ENCODE assay signal across 8 mouse cellular contexts in genomic region chr1:191025016-191026012, GRCm38 (mm10). TPM values are rescaled to one million over a fixed set of nuclear protein-coding genes. Genes with fewer than 3 reads are reported as not detected.
DNase-seq lines count a peak whose midpoint lies in the region; ATAC-seq lines count a peak whose summit lies in the region.

No protein-coding gene starts in this region.

- H3K4me3 ChIP-seq in intestine, embryonic 16.5 days (ENCODE audit: low read length), result peak overlapping the region; percentile 82
- H3K4me3 ChIP-seq in limb, embryonic 15.5 days, result peak overlapping the region; percentile 83
- H3K4me3 ChIP-seq in midbrain, embryonic 15.5 days, result peak overlapping the region; percentile 82

- peak overlapping the region; percentile 93 for H3K9ac ChIP-seq in intestine, embryonic 16.5 days (ENCODE audit: low read depth, low read length)
- H3K9ac ChIP-seq in limb, embryonic 15.5 days, result peak overlapping the region; percentile 77
- H3K9ac ChIP-seq in midbrain, embryonic 15.5 days, result peak overlapping the region; percentile 83

- WGBS in intestine, embryonic 16.5 days, result 3% methylated on average over 69 of the region's 69 CpGs
- 3% methylated on average over 60 of the region's 69 CpGs for WGBS in limb, embryonic 15.5 days
- 2% methylated on average over 65 of the region's 69 CpGs for WGBS in midbrain, embryonic 15.5 days

- no peaks in the 10 kb centered on the region for H3K36me3 ChIP-seq in intestine, embryonic 16.5 days (ENCODE audit: control insufficient read depth, insufficient read depth, low read length)
- H3K36me3 ChIP-seq in limb, embryonic 15.5 days, result 0 out of 2 replicates have a peak, but pooled peaks cover 2% of the 10 kb centered on the region
- peaks cover 6% of the 10 kb centered on the region; the same call in 1 of the 2 replicates for H3K36me3 ChIP-seq in midbrain, embryonic 15.5 days (replicated peaks)

- H3K4me1 ChIP-seq in intestine, embryonic 16.5 days (ENCODE audit: control insufficient read depth, insufficient read depth, low read length), result peaks cover 13% of the 10 kb centered on the region
- peaks cover 17% of the 10 kb centered on the region for H3K4me1 ChIP-seq in limb, embryonic 15.5 days
- H3K4me1 ChIP-seq in midbrain, embryonic 15.5 days, result peaks cover 21% of the 10 kb centered on the region

- H3K4me2 ChIP-seq in intestine, embryonic 16.5 days (ENCODE audit: low read depth, low read length), result peak overlapping the region; percentile 90
- peak overlapping the region; percentile 93 for H3K4me2 ChIP-seq in limb, embryonic 15.5 days
- peak overlapping the region; percentile 74 for H3K4me2 ChIP-seq in midbrain, embryonic 15.5 days

- H3K27me3 ChIP-seq in intestine, embryonic 16.5 days (replicated peaks; ENCODE audit: control insufficient read depth, insufficient read depth, low read length), result no peaks in the 10 kb centered on the region
- H3K27me3 ChIP-seq in limb, embryonic 15.5 days, result no peaks in the 10 kb centered on the region
- H3K27me3 ChIP-seq in midbrain, embryonic 15.5 days (replicated peaks), result no peaks in the 10 kb centered on the region

- peak; percentile 33 for ATAC-seq in intestine, embryonic 16.5 days
- peak; percentile 21 for ATAC-seq in limb, embryonic 15.5 days (ENCODE audit: insufficient number of reproducible peaks, low FRiP score, low TSS enrichment, low read depth)
- peak; percentile 68 for ATAC-seq in midbrain, embryonic 15.5 days (replicated peaks)

- DNase-seq in thymus, postnatal 0 days (ENCODE audit: low spot score), result peak; percentile 15
- no peak for DNase-seq in thymus, postnatal 4 days
- DNase-seq in cerebellum, adult 11 months, result peak; percentile 27
- DNase-seq in gastrocnemius, adult 8-10 months (ENCODE audit: low spot score in 2 of 2), result peak; percentile 13 to 28
- DNase-seq in spleen, adult 18-20 months, result no peak

- H3K27ac ChIP-seq in intestine, embryonic 16.5 days (ENCODE audit: low read length), result peak overlapping the region; percentile 74
- H3K27ac ChIP-seq in limb, embryonic 15.5 days, result peak overlapping the region; percentile 75
- H3K27ac ChIP-seq in midbrain, embryonic 15.5 days, result peak overlapping the region; percentile 90

- H3K9me3 ChIP-seq in intestine, embryonic 16.5 days (ENCODE audit: control insufficient read depth, low read length), result no peaks in the 10 kb centered on the region
- no peaks in the 10 kb centered on the region for H3K9me3 ChIP-seq in limb, embryonic 15.5 days
- H3K9me3 ChIP-seq in midbrain, embryonic 15.5 days, result no peaks in the 10 kb centered on the region

RNA-seq across cellular contexts. Expression of gene Flvcr1, which starts 0.6 kb away (rescaled TPM):
- polyA plus RNA-seq in thymus, postnatal 0 days (2015; fragmentation: Nextera tagmentation; extraction: Ambion mirVana), result 9.3 and 13.5 TPM in 2 replicates
- 10 to 100 TPM in 2 of 4 experiments, 1 to 10 TPM in 2; 8.3 to 17.1 (median 10.4) TPM for total RNA-seq in gastrocnemius, adult 8-10 months (2022)
- 8.4 and 14.2 TPM in 2 replicates for polyA plus RNA-seq in intestine, embryonic 16.5 days (2015; fragmentation: Nextera tagmentation; extraction: Ambion mirVana)
- polyA plus RNA-seq in limb, embryonic 15.5 days (2015; fragmentation: Nextera tagmentation; extraction: Ambion mirVana), result 4.0 and 5.2 TPM in 2 replicates
- polyA plus RNA-seq in midbrain, embryonic 15.5 days (2015; fragmentation: Nextera tagmentation; extraction: Ambion mirVana), result 8.6 and 8.7 TPM in 2 replicates

RNA-seq across cellular contexts. Expression of gene Spata45, which starts 11.1 kb away (rescaled TPM):
- not detected in 2 replicates for polyA plus RNA-seq in thymus, postnatal 0 days (2015; fragmentation: Nextera tagmentation; extraction: Ambion mirVana)
- not detected for total RNA-seq in gastrocnemius, adult 8-10 months (2022)
- 0.61 TPM in 1 of 2 replicates, not detected in the other for polyA plus RNA-seq in intestine, embryonic 16.5 days (2015; fragmentation: Nextera tagmentation; extraction: Ambion mirVana)
- not detected in 2 replicates for polyA plus RNA-seq in limb, embryonic 15.5 days (2015; fragmentation: Nextera tagmentation; extraction: Ambion mirVana)
- not detected in 2 replicates for polyA plus RNA-seq in midbrain, embryonic 15.5 days (2015; fragmentation: Nextera tagmentation; extraction: Ambion mirVana)

RNA-seq across cellular contexts. Expression of gene Tatdn3, which starts 37.4 kb away (rescaled TPM):
- 12.0 and 14.0 TPM in 2 replicates for polyA plus RNA-seq in thymus, postnatal 0 days (2015; fragmentation: Nextera tagmentation; extraction: Ambion mirVana)
- 10 to 100 TPM in 3 of 4 experiments, 1 to 10 TPM in 1; 9.9 to 16.6 (median 13.7) TPM for total RNA-seq in gastrocnemius, adult 8-10 months (2022)
- 13.4 and 13.9 TPM in 2 replicates for polyA plus RNA-seq in intestine, embryonic 16.5 days (2015; fragmentation: Nextera tagmentation; extraction: Ambion mirVana)
- 12.6 and 14.2 TPM in 2 replicates for polyA plus RNA-seq in limb, embryonic 15.5 days (2015; fragmentation: Nextera tagmentation; extraction: Ambion mirVana)
- 11.8 and 17.4 TPM in 2 replicates for polyA plus RNA-seq in midbrain, embryonic 15.5 days (2015; fragmentation: Nextera tagmentation; extraction: Ambion mirVana)

RNA-seq across cellular contexts. Expression of gene Nsl1, which starts 37.5 kb away (rescaled TPM):
- polyA plus RNA-seq in thymus, postnatal 0 days (2015; fragmentation: Nextera tagmentation; extraction: Ambion mirVana), result 20.3 and 20.4 TPM in 2 replicates
- total RNA-seq in gastrocnemius, adult 8-10 months (2022), result under 1 TPM; 0.12 to 0.70 (median 0.32) TPM
- 14.0 and 16.2 TPM in 2 replicates for polyA plus RNA-seq in intestine, embryonic 16.5 days (2015; fragmentation: Nextera tagmentation; extraction: Ambion mirVana)
- 16.8 and 19.4 TPM in 2 replicates for polyA plus RNA-seq in limb, embryonic 15.5 days (2015; fragmentation: Nextera tagmentation; extraction: Ambion mirVana)
- 4.1 and 5.1 TPM in 2 replicates for polyA plus RNA-seq in midbrain, embryonic 15.5 days (2015; fragmentation: Nextera tagmentation; extraction: Ambion mirVana)

RNA-seq across cellular contexts. Expression of gene Vash2, which starts 46.2 kb away (rescaled TPM):
- polyA plus RNA-seq in thymus, postnatal 0 days (2015; fragmentation: Nextera tagmentation; extraction: Ambion mirVana), result 7.4 and 8.9 TPM in 2 replicates
- under 1 TPM; 0.35 to 0.94 (median 0.68) TPM for total RNA-seq in gastrocnemius, adult 8-10 months (2022)
- 11.9 and 12.3 TPM in 2 replicates for polyA plus RNA-seq in intestine, embryonic 16.5 days (2015; fragmentation: Nextera tagmentation; extraction: Ambion mirVana)
- polyA plus RNA-seq in limb, embryonic 15.5 days (2015; fragmentation: Nextera tagmentation; extraction: Ambion mirVana), result 45.1 and 51.9 TPM in 2 replicates
- 78.1 and 85.0 TPM in 2 replicates for polyA plus RNA-seq in midbrain, embryonic 15.5 days (2015; fragmentation: Nextera tagmentation; extraction: Ambion mirVana)

Comparison
In these comparisons a context has a peak if more than half of its experiments do, and no peak if none do; other contexts are left out.
1. DNase-seq: peak in thymus, postnatal 0 days (single experiment), cerebellum, adult 11 months (single experiment) and gastrocnemius, adult 8-10 months (2 of 2); none in thymus, postnatal 4 days (single experiment) and spleen, adult 18-20 months (0 of 2).
2. Peak in every context shown above with its lines, with median percentiles within 50 percentile points of each other: ATAC-seq, H3K27ac ChIP-seq, H3K4me2 ChIP-seq, H3K4me3 ChIP-seq and H3K9ac ChIP-seq.